Mouse (Mus musculus) lung, embryonic 15.5 days (tissue): ENCODE measurements around the gene Ccdc24. TPM values are rescaled to one million over a fixed set of nuclear protein-coding genes. Genes with fewer than 3 reads are reported as not detected.

Experiments used
- ATAC-seq: fragments of 200-750 bp; cut with Nextera tagmentation; 2 replicates; pipeline ENCODE4 v1.8.0; 2017; ENCODE audit warnings: moderate number of reproducible peaks, borderline replicate concordance; ENCODE audit not compliant: low FRiP score, low TSS enrichment; ENCODE audit errors: extremely low read depth
- H3K27ac ChIP-seq: fragments of 300-500 bp; sonication (generic); 2 replicates; pipeline ENCODE4 v1.5.1; 2015; ENCODE audit warnings: moderate library complexity, mild to moderate bottlenecking, inconsistent platforms
- H3K27me3 ChIP-seq: fragments of 300-500 bp; sonication (generic); 2 replicates; pipeline ENCODE4 v1.6.1; 2015; ENCODE audit warnings: inconsistent platforms
- H3K36me3 ChIP-seq: fragments of 300-500 bp; sonication (generic); 2 replicates; pipeline ENCODE4 v1.6.1; 2015; ENCODE audit warnings: inconsistent platforms
- H3K4me1 ChIP-seq: fragments of 300-500 bp; sonication (generic); 2 replicates; pipeline ENCODE4 v1.6.1; 2015; ENCODE audit warnings: inconsistent platforms
- H3K4me2 ChIP-seq: fragments of 300-500 bp; sonication (generic); 2 replicates; pipeline ENCODE4 v1.6.1; 2015; ENCODE audit warnings: inconsistent platforms, mild to moderate bottlenecking, moderate library complexity
- H3K4me3 ChIP-seq: fragments of 300-500 bp; sonication (generic); 2 replicates; pipeline ENCODE4 v1.5.1; 2015; ENCODE audit warnings: mild to moderate bottlenecking, inconsistent platforms
- H3K9ac ChIP-seq: fragments of 300-500 bp; sonication (generic); 2 replicates; pipeline ENCODE4 v1.6.1; 2015; ENCODE audit warnings: inconsistent platforms
- H3K9me3 ChIP-seq: fragments of 300-500 bp; sonication (generic); 2 replicates; pipeline ENCODE4 v1.6.1; 2016; ENCODE audit warnings: inconsistent platforms
- WGBS: fragments of 180-500 bp; shearing (Covaris S2); methylation state at CpG from one replicate; pipeline ENCODE4 v1.1.7; 2015; 5-methylcytosine and 5-hydroxymethylcytosine counted together
- polyA plus RNA-seq: library from polyadenylated mRNA; unstranded; fragments of >200 nt; fragmentation: Nextera tagmentation; extraction: Ambion mirVana; gene quantifications from 2 replicates; pipeline ENCODE4 v1.2.1, GENCODE M21; 2015

Ccdc24 gene
- polyA plus RNA-seq, 1 experiment from 2014 or later = 1.9 TPM

DNA sequence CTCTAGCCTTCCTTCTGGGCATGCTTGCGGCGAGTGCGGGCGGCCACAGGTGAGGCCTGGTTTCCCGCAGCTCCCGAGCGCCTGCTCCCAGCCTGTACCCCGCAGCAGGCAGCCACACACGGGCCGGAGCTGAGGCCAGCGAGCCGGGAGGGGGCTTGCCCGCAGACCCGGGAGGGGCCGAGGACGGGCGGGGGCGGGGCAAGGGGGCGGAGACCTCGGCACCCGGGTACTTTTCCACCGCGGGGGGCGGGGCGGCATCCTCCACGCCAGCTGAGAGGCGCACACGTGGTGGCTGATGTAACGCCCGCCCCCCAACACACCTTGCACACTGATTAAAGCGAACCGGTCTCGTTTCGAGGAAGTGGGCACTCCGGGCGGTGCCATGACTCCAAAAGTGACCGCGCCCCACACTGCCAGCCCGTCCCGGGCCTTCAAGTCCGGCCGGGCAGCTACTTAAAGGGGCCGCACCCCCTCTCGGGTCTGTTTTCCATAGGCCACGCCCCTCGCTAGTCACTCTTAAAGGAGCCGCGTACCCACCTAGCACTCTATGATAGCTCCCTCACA, 36.1 kb downstream of the Ccdc24 start:
- Histone ChIP-seq H3K27me3 (no peaks in the 10 kb centered on the region), H3K27ac (peak overlapping the region; percentile 86), H3K36me3 (no peaks in the 10 kb centered on the region), H3K4me2 (peak overlapping the region; percentile 96), H3K9me3 (no peaks in the 10 kb centered on the region), H3K4me1 (peaks cover 30% of the 10 kb centered on the region), H3K4me3 (peak overlapping the region; percentile 73), H3K9ac (peak overlapping the region; percentile 76)
- ATAC-seq = peak; percentile 88
- 2% methylated on average over 46 of the region's 48 CpGs for WGBS

GRCm38 (mm10) chr4:117835531-117836111, 36.7 kb downstream of the Ccdc24 start:
- H3K4me1 ChIP-seq = peaks cover 30% of the 10 kb centered on the region
- no peaks in the 10 kb centered on the region for H3K36me3 ChIP-seq
- peak overlapping the region; percentile 73 for H3K4me3 ChIP-seq
- H3K9ac ChIP-seq = peak overlapping the region; percentile 76
- no peaks in the 10 kb centered on the region for H3K9me3 ChIP-seq
- H3K27me3 ChIP-seq = no peaks in the 10 kb centered on the region
- H3K27ac ChIP-seq = peak overlapping the region; percentile 86
- H3K4me2 ChIP-seq = peak overlapping the region; percentile 96
- peak; percentile 28 for ATAC-seq
- under 1% methylated on average over 60 of the region's 60 CpGs for WGBS

DNA sequence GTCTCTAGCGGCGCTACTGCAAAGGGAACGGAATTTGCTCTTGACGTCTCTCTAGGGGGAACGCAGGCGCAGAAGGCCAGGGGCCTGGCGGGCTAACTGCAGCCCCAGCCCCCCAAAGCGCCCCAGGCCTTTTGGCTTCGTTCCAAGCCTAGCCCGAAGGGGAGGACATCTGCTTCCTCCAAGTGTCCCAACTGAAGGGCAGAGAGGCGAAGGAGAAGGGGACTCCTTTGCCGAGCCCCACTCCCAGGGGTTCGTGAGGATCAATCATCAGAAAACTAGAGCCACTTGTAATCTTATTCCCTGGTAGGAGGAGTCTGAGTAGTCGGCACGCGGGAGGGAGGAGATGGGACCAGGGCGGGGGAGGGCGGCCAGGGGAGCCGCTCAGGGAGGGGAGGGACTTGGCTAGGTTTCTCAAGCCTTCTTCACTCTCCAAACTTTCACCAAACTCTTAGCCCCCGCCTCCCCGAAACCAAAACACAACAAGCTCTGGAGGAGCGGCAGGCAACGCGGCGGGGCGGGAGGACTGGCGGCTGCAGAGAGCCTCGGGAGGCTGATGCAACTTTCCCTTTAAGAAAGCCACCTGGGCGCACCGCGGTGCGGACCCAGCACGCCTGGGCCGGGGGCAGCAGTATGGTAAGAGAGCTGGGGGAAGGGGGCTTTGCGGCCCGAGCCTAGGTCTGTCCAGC, 37.4 kb downstream of the Ccdc24 start:
- Histone ChIP-seq H3K9me3 (no peaks in the 10 kb centered on the region), H3K9ac (peak overlapping the region; percentile 76), H3K4me2 (peak overlapping the region; percentile 96), H3K4me1 (peaks cover 32% of the 10 kb centered on the region), H3K27me3 (no peaks in the 10 kb centered on the region), H3K27ac (peak overlapping the region; percentile 86), H3K36me3 (no peaks in the 10 kb centered on the region), H3K4me3 (peak overlapping the region; percentile 73)
- peak; percentile 68 for ATAC-seq
- WGBS = 2% methylated on average over 36 of the region's 36 CpGs

- Histone ChIP-seq H3K9me3 (no peaks in the 10 kb centered on the region), H3K36me3 (no peaks in the 10 kb centered on the region), H3K27me3 (no peaks in the 10 kb centered on the region), H3K4me2 (peak within 1 kb of the TSS; percentile 96), H3K4me3 (peak within 1 kb of the TSS; percentile 73), H3K27ac (peak within 1 kb of the TSS; percentile 86), H3K4me1 (peaks cover 37% of the 10 kb centered on the region), H3K9ac (peak within 1 kb of the TSS; percentile 76)
- 17% methylated on average over 3 of the region's 3 CpGs for WGBS
- ATAC-seq = no peak
Measured at GRCm38 (mm10) chr4:117834457-117834844, 37.9 kb downstream of the Ccdc24 start, which contains the start of gene Slc6a9. TSS of gene Slc6a9 (plus strand) at chr4:117834506.

- no peak overlapping the region for H3K27ac ChIP-seq
- 64% methylated on average over 9 of the region's 9 CpGs for WGBS
- H3K4me1 ChIP-seq = peaks cover 38% of the 10 kb centered on the region
- no peak overlapping the region for H3K4me2 ChIP-seq
- no peaks in the 10 kb centered on the region for H3K9me3 ChIP-seq
- no peaks in the 10 kb centered on the region for H3K36me3 ChIP-seq
- H3K4me3 ChIP-seq = no peak overlapping the region
- ATAC-seq = no peak
- no peak overlapping the region for H3K9ac ChIP-seq
- peaks cover 15% of the 10 kb centered on the region; the same call in 1 of the 2 replicates for H3K27me3 ChIP-seq
Measured at GRCm38 (mm10) chr4:117831920-117832691, 40.3 kb downstream of the Ccdc24 start.

- Histone ChIP-seq H3K36me3 (no peaks in the 10 kb centered on the region), H3K4me2 (no peak overlapping the region), H3K9me3 (no peaks in the 10 kb centered on the region), H3K27me3 (peaks cover 16% of the 10 kb centered on the region; the same call in 1 of the 2 replicates), H3K27ac (no peak overlapping the region), H3K4me3 (no peak overlapping the region), H3K4me1 (peaks cover 32% of the 10 kb centered on the region), H3K9ac (no peak overlapping the region)
- no peak for ATAC-seq
- 48% methylated on average over 2 of the region's 2 CpGs for WGBS
Measured at GRCm38 (mm10) chr4:117831499-117831898, 40.9 kb downstream of the Ccdc24 start.

DNA sequence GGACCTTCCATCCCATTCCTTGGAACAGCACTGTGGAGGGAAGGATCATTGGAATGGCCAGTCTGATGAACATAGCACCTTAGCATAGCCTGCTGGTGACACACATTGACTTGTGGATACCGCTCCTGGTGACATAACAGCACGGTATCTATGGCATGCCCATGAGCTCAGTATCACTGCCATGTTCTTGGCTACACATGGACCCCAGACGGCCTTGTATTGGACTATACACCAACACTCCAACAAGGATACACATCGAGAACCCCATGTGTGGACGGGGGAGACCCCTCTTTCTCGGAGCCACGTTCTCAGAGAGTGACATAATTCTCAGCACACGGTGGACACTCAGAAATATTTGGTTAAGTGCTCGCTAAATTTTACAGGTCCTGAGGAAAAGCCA, 41.6 kb downstream of the Ccdc24 start:
- Histone ChIP-seq H3K4me2 (no peak overlapping the region), H3K36me3 (no peaks in the 10 kb centered on the region), H3K4me1 (peaks cover 32% of the 10 kb centered on the region), H3K9me3 (no peaks in the 10 kb centered on the region), H3K4me3 (no peak overlapping the region), H3K27me3 (peaks cover 19% of the 10 kb centered on the region; the same call in 1 of the 2 replicates), H3K9ac (no peak overlapping the region), H3K27ac (no peak overlapping the region)
- 88% methylated on average over 9 of the region's 9 CpGs for WGBS
- no peak for ATAC-seq

- H3K4me3 ChIP-seq = no peak overlapping the region
- peak; percentile 32; the same call in 1 of the 2 replicates for ATAC-seq
- no peaks in the 10 kb centered on the region for H3K9me3 ChIP-seq
- H3K36me3 ChIP-seq = no peaks in the 10 kb centered on the region
- no peak overlapping the region for H3K27ac ChIP-seq
- H3K27me3 ChIP-seq = peaks cover 19% of the 10 kb centered on the region; the same call in 1 of the 2 replicates
- no peak overlapping the region for H3K9ac ChIP-seq
- peaks cover 32% of the 10 kb centered on the region for H3K4me1 ChIP-seq
- H3K4me2 ChIP-seq = peak overlapping the region; percentile 26; the same call in 1 of the 2 replicates
- WGBS = 1% methylated on average over 5 of the region's 5 CpGs
Measured at GRCm38 (mm10) chr4:117830124-117830551, 42.2 kb downstream of the Ccdc24 start.

- WGBS = 7% methylated on average over 12 of the region's 12 CpGs
- no peaks in the 10 kb centered on the region for H3K36me3 ChIP-seq
- ATAC-seq = peak; percentile 39; the same call in 1 of the 2 replicates
- H3K4me2 ChIP-seq = peak overlapping the region; percentile 26; the same call in 1 of the 2 replicates
- no peaks in the 10 kb centered on the region for H3K9me3 ChIP-seq
- no peak overlapping the region for H3K9ac ChIP-seq
- H3K27me3 ChIP-seq = peaks cover 20% of the 10 kb centered on the region; the same call in 1 of the 2 replicates
- no peak overlapping the region for H3K4me3 ChIP-seq
- H3K27ac ChIP-seq = no peak overlapping the region
- H3K4me1 ChIP-seq = peaks cover 28% of the 10 kb centered on the region
Measured at GRCm38 (mm10) chr4:117829260-117830123, 42.9 kb downstream of the Ccdc24 start.

DNA sequence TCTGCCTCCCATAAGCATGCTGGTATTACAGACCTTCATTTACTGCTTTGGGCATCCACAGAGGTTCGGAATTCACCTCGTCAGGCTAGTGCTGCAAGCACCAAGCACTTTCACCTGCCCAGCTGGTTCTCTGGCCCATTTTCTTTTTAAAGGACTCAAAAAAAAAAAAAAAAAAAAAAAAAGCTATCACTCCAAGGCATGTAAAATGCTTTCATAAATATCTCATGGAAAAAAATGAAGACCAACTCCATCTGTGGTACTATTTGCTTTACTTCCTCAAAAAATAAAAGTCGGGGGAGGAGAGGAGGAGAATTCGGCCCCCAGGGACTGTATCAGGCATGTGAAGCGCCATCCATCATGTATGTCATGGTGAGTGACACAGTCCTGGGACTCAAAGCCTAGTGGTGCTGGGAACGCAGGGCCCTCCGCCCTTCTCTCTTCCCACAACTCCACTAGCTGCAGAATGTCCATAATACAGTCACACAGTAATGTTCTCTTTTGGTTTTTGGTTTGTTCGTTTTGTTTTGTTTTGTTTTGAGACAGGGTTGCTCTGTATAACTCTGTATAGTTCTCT, 43.7 kb downstream of the Ccdc24 start:
- ATAC-seq = no peak
- 45% methylated on average over 8 of the region's 8 CpGs for WGBS

More for the DNA sequence above, 43.7 kb downstream of the Ccdc24 start:
- no peak overlapping the region for H3K4me3 ChIP-seq
- H3K27me3 ChIP-seq = peaks cover 28% of the 10 kb centered on the region; the same call in 1 of the 2 replicates
- no peaks in the 10 kb centered on the region for H3K36me3 ChIP-seq
- no peaks in the 10 kb centered on the region for H3K9me3 ChIP-seq
- H3K9ac ChIP-seq = no peak overlapping the region
- H3K27ac ChIP-seq = no peak overlapping the region
- peaks cover 24% of the 10 kb centered on the region for H3K4me1 ChIP-seq
- H3K4me2 ChIP-seq = no peak overlapping the region
